Mouse (Mus musculus) embryonic facial prominence, embryonic 10.5 days (tissue): Measurements from ENCODE around the gene Zbtb20. TPM values are rescaled to one million over a fixed set of nuclear protein-coding genes. Genes with fewer than 3 reads are reported as not detected.

Experiments used
- DNase-seq: peaks from one replicate; pipeline ENCODE4 v3.0.0-alpha.2; 2017; ENCODE audit warnings: low spot score
- H3K27ac ChIP-seq: fragments of 300-500 bp; sonication (generic); replicated peaks from 2 replicates; pipeline ENCODE4 v1.5.1; 2016; ENCODE audit warnings: mild to moderate bottlenecking
- H3K27me3 ChIP-seq: fragments of 300-500 bp; sonication (generic); replicated peaks from 2 replicates; pipeline ENCODE4 v1.6.1; 2016; ENCODE audit warnings: low read depth, mild to moderate bottlenecking; ENCODE audit not compliant: poor library complexity, severe bottlenecking
- H3K36me3 ChIP-seq: fragments of 300-500 bp; sonication (generic); replicated peaks from 2 replicates; pipeline ENCODE4 v1.6.1; 2016; ENCODE audit warnings: mild to moderate bottlenecking, moderate library complexity
- H3K4me1 ChIP-seq: fragments of 300-500 bp; sonication (generic); 2 replicates; pipeline ENCODE4 v1.6.1; 2016
- H3K4me3 ChIP-seq: fragments of 300-500 bp; sonication (generic); 2 replicates; pipeline ENCODE4 v1.5.1; 2016; ENCODE audit warnings: mild to moderate bottlenecking, moderate library complexity
- H3K9me3 ChIP-seq: fragments of 300-500 bp; sonication (generic); 2 replicates; pipeline ENCODE4 v1.6.1; 2016; ENCODE audit warnings: mild to moderate bottlenecking
- WGBS: fragments of 180-500 bp; shearing (Covaris S2); methylation state at CpG from one replicate; pipeline ENCODE4 v1.1.7; 2016; 5-methylcytosine and 5-hydroxymethylcytosine counted together
- polyA plus RNA-seq: library from polyadenylated mRNA; unstranded; fragments of >200 nt; fragmentation: Nextera tagmentation; extraction: Ambion mirVana; gene quantifications from 2 replicates; pipeline ENCODE4 v1.2.1, GENCODE M21; 2016

Zbtb20 gene
- polyA plus RNA-seq, 1 experiment from 2014 or later: 20.1 TPM

GRCm38 (mm10) chr16:43489984-43490383, 614.3 kb downstream of the Zbtb20 start:
- Histone ChIP-seq H3K4me3 (no peak overlapping the region), H3K4me1 (no peaks in the 10 kb centered on the region), H3K9me3 (no peaks in the 10 kb centered on the region), H3K27me3 (no peaks in the 10 kb centered on the region), H3K27ac (no peak overlapping the region), H3K36me3 (no peaks in the 10 kb centered on the region)
- no peak for DNase-seq
- 91% methylated on average over 12 of the region's 12 CpGs for WGBS

DNA sequence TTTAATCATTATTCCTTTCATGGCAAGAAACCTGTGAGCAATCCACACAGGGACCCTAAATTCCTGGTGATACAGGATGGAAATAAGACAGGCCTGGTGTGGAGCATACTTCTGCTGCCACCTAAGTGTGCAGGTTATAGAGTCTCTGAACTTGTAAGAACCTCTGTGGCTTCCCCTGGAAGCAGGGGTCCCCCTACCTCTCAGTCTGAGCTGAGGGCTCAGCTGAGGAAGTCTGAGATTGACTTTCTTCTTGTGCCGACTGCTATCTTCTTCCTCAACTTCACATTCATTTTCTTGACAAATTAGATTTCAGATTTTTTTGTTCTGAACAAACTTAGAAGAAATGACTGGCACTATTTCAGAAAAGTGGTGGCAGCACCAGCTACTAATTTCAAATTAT, 617.2 kb downstream of the Zbtb20 start:
- 82% methylated on average over 1 of the region's 1 CpGs for WGBS
- no peak overlapping the region for H3K27ac ChIP-seq

GRCm38 (mm10) chr16:43493596-43494385, 618.1 kb downstream of the Zbtb20 start:
- DNase-seq: no peak
- Histone ChIP-seq H3K27me3 (no peaks in the 10 kb centered on the region), H3K4me3 (no peak overlapping the region), H3K27ac (no peak overlapping the region), H3K36me3 (no peaks in the 10 kb centered on the region), H3K4me1 (no peaks in the 10 kb centered on the region), H3K9me3 (no peaks in the 10 kb centered on the region)
- 59% methylated on average over 5 of the region's 5 CpGs for WGBS

More for the DNA sequence above, 617.2 kb downstream of the Zbtb20 start:
- Histone ChIP-seq H3K4me1 (no peaks in the 10 kb centered on the region), H3K36me3 (no peaks in the 10 kb centered on the region), H3K27me3 (no peaks in the 10 kb centered on the region), H3K4me3 (no peak overlapping the region), H3K9me3 (no peaks in the 10 kb centered on the region)
- DNase-seq: no peak

- Histone ChIP-seq H3K4me1 (no peaks in the 10 kb centered on the region), H3K36me3 (no peaks in the 10 kb centered on the region), H3K27me3 (no peaks in the 10 kb centered on the region), H3K27ac (no peak overlapping the region), H3K4me3 (no peak overlapping the region), H3K9me3 (no peaks in the 10 kb centered on the region)
- 81% methylated on average over 9 of the region's 9 CpGs for WGBS
- no peak for DNase-seq
These were observed 619.6 kb downstream of the Zbtb20 start for GRCm38 (mm10) chr16:43495175-43495818.

DNA sequence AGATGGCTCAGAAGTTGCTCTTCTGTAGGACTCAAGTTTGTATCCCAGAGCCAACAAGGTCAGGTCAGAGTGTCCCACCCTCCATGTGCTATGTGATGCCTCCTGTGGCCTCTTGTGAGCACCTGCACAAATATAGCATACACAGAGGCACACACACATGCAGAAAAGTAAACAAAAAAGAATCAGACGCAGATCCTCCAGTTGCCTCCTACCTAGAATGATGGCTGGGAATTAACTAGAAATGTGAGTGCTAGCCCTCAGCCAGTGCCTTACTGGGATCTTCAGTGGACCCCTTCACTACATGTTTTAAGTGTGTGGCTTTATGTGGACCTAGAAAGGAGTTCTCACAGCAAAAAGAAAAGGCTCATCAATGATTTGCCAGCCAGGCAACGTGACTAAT, 621.4 kb downstream of the Zbtb20 start:
- Histone ChIP-seq H3K27ac (no peak overlapping the region), H3K4me3 (no peak overlapping the region), H3K4me1 (no peaks in the 10 kb centered on the region), H3K9me3 (no peaks in the 10 kb centered on the region), H3K36me3 (no peaks in the 10 kb centered on the region), H3K27me3 (peaks cover 4% of the 10 kb centered on the region)
- WGBS: 75% methylated on average over 2 of the region's 2 CpGs
- DNase-seq: no peak

DNA sequence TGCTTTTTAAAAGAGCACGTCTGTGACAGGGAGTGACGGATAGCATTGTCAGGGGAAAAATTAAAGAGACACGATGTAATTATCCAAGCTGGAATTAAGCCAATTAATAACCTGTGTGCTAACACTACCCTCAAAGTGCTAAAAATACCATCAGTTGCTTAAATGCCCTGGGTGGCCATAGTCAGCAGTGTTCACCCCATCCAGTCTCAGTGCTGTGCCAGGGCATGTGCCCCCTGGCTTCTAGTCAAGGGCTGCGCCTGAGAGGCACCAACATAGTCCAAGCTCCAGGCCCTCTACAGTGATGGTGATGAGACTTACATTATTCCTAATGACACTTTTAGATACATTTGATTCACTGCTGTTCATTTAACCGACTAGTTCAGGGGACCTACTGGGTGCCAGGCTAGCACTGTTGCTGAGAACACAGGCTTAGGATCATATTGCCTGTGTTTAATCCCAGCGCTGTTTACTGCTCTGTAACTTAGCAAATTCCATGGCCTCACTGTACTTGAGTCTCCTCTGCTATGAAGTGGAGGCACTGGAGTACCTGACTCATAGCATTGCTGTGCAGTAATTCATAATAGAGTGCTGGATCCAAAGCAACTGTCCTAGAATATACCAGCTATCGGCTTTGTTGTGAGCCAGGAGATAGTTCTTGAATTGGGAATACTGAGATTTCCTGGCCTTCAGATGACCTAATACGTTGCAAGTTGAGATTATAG, 624.6 kb downstream of the Zbtb20 start:
- 86% methylated on average over 8 of the region's 8 CpGs for WGBS
- no peaks in the 10 kb centered on the region for H3K9me3 ChIP-seq
- no peak overlapping the region for H3K4me3 ChIP-seq
- H3K4me1 ChIP-seq: peaks cover 11% of the 10 kb centered on the region
- H3K36me3 ChIP-seq: no peaks in the 10 kb centered on the region
- DNase-seq: no peak
- no peak overlapping the region for H3K27ac ChIP-seq
- H3K27me3 ChIP-seq: peaks cover 29% of the 10 kb centered on the region

GRCm38 (mm10) chr16:43501284-43501683, 625.6 kb downstream of the Zbtb20 start:
- H3K36me3 ChIP-seq: no peaks in the 10 kb centered on the region
- H3K27ac ChIP-seq: no peak overlapping the region
- peaks cover 21% of the 10 kb centered on the region for H3K4me1 ChIP-seq
- no peaks in the 10 kb centered on the region for H3K9me3 ChIP-seq
- H3K4me3 ChIP-seq: no peak overlapping the region
- no peak for DNase-seq
- peaks cover 29% of the 10 kb centered on the region for H3K27me3 ChIP-seq
- WGBS: 75% methylated on average over 4 of the region's 4 CpGs

GRCm38 (mm10) chr16:43502339-43503009, 626.8 kb downstream of the Zbtb20 start:
- 52% methylated on average over 12 of the region's 12 CpGs for WGBS
- H3K27ac ChIP-seq: peak overlapping the region; percentile 83
- no peak for DNase-seq

DNA sequence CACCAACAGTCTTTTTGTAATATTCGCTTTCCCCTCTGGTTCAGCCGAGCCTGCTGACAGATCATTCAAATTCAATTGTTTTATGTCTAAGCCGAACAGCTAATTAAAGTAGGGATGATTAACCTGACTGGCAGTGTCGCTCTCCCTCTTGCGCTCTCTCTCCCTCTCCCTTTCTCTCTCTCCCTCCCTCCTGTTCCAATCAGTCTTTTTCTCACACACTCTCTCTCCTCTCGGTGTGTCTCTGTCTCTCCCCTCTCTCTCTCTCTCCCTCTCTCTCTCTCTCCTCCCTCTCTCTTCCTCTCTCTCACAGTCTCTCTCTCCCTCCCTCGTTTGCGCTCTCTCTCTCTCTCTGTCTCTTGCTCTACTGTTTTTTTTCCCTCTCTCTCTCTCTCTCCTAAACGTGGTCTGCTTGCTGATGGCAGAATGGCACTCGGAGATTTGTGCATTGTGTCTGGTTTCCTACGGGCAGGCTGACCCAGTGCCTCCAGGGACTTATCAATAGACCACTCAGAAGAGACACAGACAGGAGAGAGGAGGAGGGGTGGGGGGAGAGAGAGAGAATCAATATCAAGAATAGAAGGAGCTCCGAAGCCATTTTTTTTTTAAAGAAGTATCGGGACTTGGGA, 627.4 kb downstream of the Zbtb20 start:
- H3K27me3 ChIP-seq: peaks cover 29% of the 10 kb centered on the region
- no peaks in the 10 kb centered on the region for H3K36me3 ChIP-seq
- WGBS: 5% methylated on average over 13 of the region's 13 CpGs
- H3K27ac ChIP-seq: peak overlapping the region; percentile 83
- DNase-seq: peak; percentile 50
- peak overlapping the region; percentile 58 for H3K4me3 ChIP-seq
- peaks cover 30% of the 10 kb centered on the region for H3K4me1 ChIP-seq
- no peaks in the 10 kb centered on the region for H3K9me3 ChIP-seq

More at GRCm38 (mm10) chr16:43502339-43503009, 626.8 kb downstream of the Zbtb20 start:
- H3K4me1 ChIP-seq: peaks cover 30% of the 10 kb centered on the region
- H3K4me3 ChIP-seq: peak overlapping the region; percentile 58; the same call in 1 of the 2 replicates
- no peaks in the 10 kb centered on the region for H3K36me3 ChIP-seq
- H3K9me3 ChIP-seq: no peaks in the 10 kb centered on the region
- peaks cover 29% of the 10 kb centered on the region for H3K27me3 ChIP-seq

DNA sequence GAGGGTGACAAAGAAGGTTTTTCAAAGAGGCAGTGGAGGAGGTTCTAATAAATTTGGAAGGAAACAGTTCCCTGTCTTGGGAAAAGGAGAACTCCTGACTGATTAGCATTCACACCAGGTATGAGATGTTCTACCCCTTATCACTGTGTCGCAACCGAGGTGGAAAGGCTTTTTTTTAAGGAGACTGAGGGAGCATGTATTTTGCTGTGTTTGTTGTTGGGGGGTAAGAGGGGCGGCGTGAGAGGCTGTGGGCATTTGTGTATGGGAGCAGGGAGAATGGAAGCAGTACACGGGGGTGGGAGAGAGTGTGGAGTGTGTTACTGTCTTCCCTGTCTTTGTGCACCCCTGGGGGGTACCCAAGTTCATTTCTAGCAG, 627.9 kb downstream of the Zbtb20 start:
- H3K27me3 ChIP-seq: peaks cover 29% of the 10 kb centered on the region
- H3K4me1 ChIP-seq: peaks cover 30% of the 10 kb centered on the region
- no peaks in the 10 kb centered on the region for H3K36me3 ChIP-seq
- DNase-seq: peak; percentile 38
- H3K27ac ChIP-seq: peak overlapping the region; percentile 83
- no peaks in the 10 kb centered on the region for H3K9me3 ChIP-seq
- H3K4me3 ChIP-seq: peak overlapping the region; percentile 58
- WGBS: under 1% methylated on average over 5 of the region's 5 CpGs

DNA sequence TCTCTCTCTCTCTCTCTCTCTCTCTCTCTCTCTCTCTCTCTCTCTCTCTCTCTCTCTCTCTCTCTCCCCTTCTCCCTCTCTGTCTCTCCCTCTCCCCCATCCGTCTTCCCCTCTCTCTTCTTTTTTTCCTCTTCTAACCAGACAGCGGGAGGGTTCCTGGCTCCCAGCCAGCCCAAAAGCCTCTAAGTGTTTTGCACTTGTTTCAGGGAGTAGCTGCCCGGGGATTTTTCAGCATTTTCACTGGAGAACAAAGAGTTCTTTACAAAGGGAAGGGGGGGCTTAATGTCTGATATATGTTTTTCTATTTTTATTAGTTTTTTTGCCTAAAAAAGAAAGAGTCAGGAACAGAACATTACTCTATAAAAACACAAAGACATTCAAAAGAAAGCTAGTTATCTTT, 628.5 kb downstream of the Zbtb20 start:
- no peaks in the 10 kb centered on the region for H3K36me3 ChIP-seq
- WGBS: 0% methylated on average over 3 of the region's 3 CpGs
- no peaks in the 10 kb centered on the region for H3K9me3 ChIP-seq
- peak overlapping the region; percentile 83 for H3K27ac ChIP-seq
- DNase-seq: peak; percentile 29
- H3K27me3 ChIP-seq: peaks cover 29% of the 10 kb centered on the region
- H3K4me3 ChIP-seq: peak overlapping the region; percentile 58
- H3K4me1 ChIP-seq: peaks cover 30% of the 10 kb centered on the region

GRCm38 (mm10) chr16:43504556-43504955, 628.9 kb downstream of the Zbtb20 start:
- H3K4me1 ChIP-seq: peaks cover 30% of the 10 kb centered on the region
- H3K9me3 ChIP-seq: no peaks in the 10 kb centered on the region
- WGBS: 57% methylated on average over 1 of the region's 1 CpGs
- peak overlapping the region; percentile 83 for H3K27ac ChIP-seq
- H3K36me3 ChIP-seq: no peaks in the 10 kb centered on the region
- H3K27me3 ChIP-seq: peaks cover 29% of the 10 kb centered on the region
- DNase-seq: no peak
- peak overlapping the region; percentile 58 for H3K4me3 ChIP-seq
